Mouse (Mus musculus): Measurements from ENCODE around the gene Clic5. TPM values are rescaled to one million over a fixed set of nuclear protein-coding genes. Genes with fewer than 3 reads are reported as not detected.
A peak's percentile ranks its signal among the peaks of the same experiment; 100 is the strongest.
"Not testable (repeated sequence)": the region's sequence is repeated elsewhere in the genome, so short reads cannot be mapped to it uniquely, and the experiment has no call there.

The Clic5 gene
- polyA plus RNA-seq, 1 experiment from 2014 or later: 0.56 TPM

GRCm38 (mm10) chr17:44169676-44170075 lies 18.7 kb upstream of the Clic5 start:
- no peaks in the 10 kb centered on the region for H3K4me1 ChIP-seq
- H3K27me3 ChIP-seq (replicated peaks): no peaks in the 10 kb centered on the region
- no peak overlapping the region for H3K27ac ChIP-seq
- no peaks in the 10 kb centered on the region for H3K9me3 ChIP-seq (replicated peaks)
- no peak for ATAC-seq
- H3K9ac ChIP-seq: no peak overlapping the region
- H3K36me3 ChIP-seq: no peaks in the 10 kb centered on the region
- no peak overlapping the region for H3K4me3 ChIP-seq
- no peak overlapping the region for H3K4me2 ChIP-seq
- WGBS (ENCODE audit: insufficient replicate concordance): 79% methylated on average over 4 of the region's 4 CpGs

- no peak for ATAC-seq
- Histone ChIP-seq H3K9me3 (replicated peaks) (no peaks in the 10 kb centered on the region), H3K27me3 (replicated peaks) (no peaks in the 10 kb centered on the region), H3K36me3 (no peaks in the 10 kb centered on the region), H3K9ac (no peak overlapping the region), H3K4me2 (no peak overlapping the region), H3K27ac (no peak overlapping the region), H3K4me1 (no peaks in the 10 kb centered on the region), H3K4me3 (no peak overlapping the region)
- 72% methylated on average over 3 of the region's 3 CpGs for WGBS (ENCODE audit: insufficient replicate concordance)
Measured at GRCm38 (mm10) chr17:44170316-44170715, 18.1 kb upstream of the Clic5 start.

- no peak overlapping the region for H3K27ac ChIP-seq
- H3K4me2 ChIP-seq: no peak overlapping the region
- H3K4me3 ChIP-seq: no peak overlapping the region
- H3K36me3 ChIP-seq: no peaks in the 10 kb centered on the region
- H3K9me3 ChIP-seq (replicated peaks): no peaks in the 10 kb centered on the region
- WGBS (ENCODE audit: insufficient replicate concordance): 40% methylated on average over 3 of the region's 3 CpGs
- ATAC-seq: no peak
- no peaks in the 10 kb centered on the region for H3K27me3 ChIP-seq (replicated peaks)
- H3K4me1 ChIP-seq: no peaks in the 10 kb centered on the region
- H3K9ac ChIP-seq: no peak overlapping the region
Measured at GRCm38 (mm10) chr17:44171930-44172329, 16.5 kb upstream of the Clic5 start.

- Histone ChIP-seq H3K4me1 (no peaks in the 10 kb centered on the region), H3K27me3 (replicated peaks) (no peaks in the 10 kb centered on the region), H3K27ac (no peak overlapping the region), H3K4me2 (no peak overlapping the region), H3K9me3 (replicated peaks) (no peaks in the 10 kb centered on the region), H3K36me3 (no peaks in the 10 kb centered on the region), H3K4me3 (no peak overlapping the region), H3K9ac (no peak overlapping the region)
- ATAC-seq: no peak
- 50% methylated on average over 2 of the region's 2 CpGs for WGBS (ENCODE audit: insufficient replicate concordance)
Measured at GRCm38 (mm10) chr17:44173341-44173740, 15.0 kb upstream of the Clic5 start.

GRCm38 (mm10) chr17:44177291-44177690 lies 11.1 kb upstream of the Clic5 start:
- Histone ChIP-seq H3K4me2 (no peak overlapping the region), H3K9me3 (replicated peaks) (no peaks in the 10 kb centered on the region), H3K4me1 (no peaks in the 10 kb centered on the region), H3K9ac (no peak overlapping the region), H3K36me3 (no peaks in the 10 kb centered on the region), H3K4me3 (no peak overlapping the region), H3K27me3 (replicated peaks) (no peaks in the 10 kb centered on the region), H3K27ac (no peak overlapping the region)
- WGBS (ENCODE audit: insufficient replicate concordance): 63% methylated on average over 3 of the region's 3 CpGs
- no peak for ATAC-seq

GRCm38 (mm10) chr17:44181346-44181745 lies 7.0 kb upstream of the Clic5 start:
- no peaks in the 10 kb centered on the region for H3K4me1 ChIP-seq
- H3K36me3 ChIP-seq: no peaks in the 10 kb centered on the region
- H3K9ac ChIP-seq: no peak overlapping the region
- WGBS (ENCODE audit: insufficient replicate concordance): 58% methylated on average over 8 of the region's 8 CpGs
- no peak overlapping the region for H3K4me3 ChIP-seq
- H3K27me3 ChIP-seq (replicated peaks): no peaks in the 10 kb centered on the region; the same call in 1 of the 2 replicates
- H3K4me2 ChIP-seq: no peak overlapping the region
- H3K9me3 ChIP-seq (replicated peaks): no peaks in the 10 kb centered on the region
- no peak for ATAC-seq
- no peak overlapping the region for H3K27ac ChIP-seq

- no peaks in the 10 kb centered on the region for H3K36me3 ChIP-seq
- peaks cover 9% of the 10 kb centered on the region; the same call in 1 of the 2 replicates for H3K4me1 ChIP-seq
- no peak overlapping the region for H3K9ac ChIP-seq
- H3K27me3 ChIP-seq (replicated peaks): peaks cover 37% of the 10 kb centered on the region
- no peak for ATAC-seq
- H3K9me3 ChIP-seq (replicated peaks): no peaks in the 10 kb centered on the region
- no peak overlapping the region for H3K4me2 ChIP-seq
- H3K4me3 ChIP-seq: no peak overlapping the region
- WGBS (ENCODE audit: insufficient replicate concordance): 57% methylated on average over 3 of the region's 3 CpGs
- no peak overlapping the region for H3K27ac ChIP-seq
Measured at GRCm38 (mm10) chr17:44186871-44187270, 1.5 kb upstream of the Clic5 start.

GRCm38 (mm10) chr17:44187537-44187936 lies 847 bp upstream of the Clic5 start:
- not testable (repeated sequence) for ATAC-seq; H3K9ac ChIP-seq; H3K36me3 ChIP-seq; H3K27ac ChIP-seq; H3K4me3 ChIP-seq; H3K4me1 ChIP-seq; H3K9me3 ChIP-seq (replicated peaks); H3K4me2 ChIP-seq
- peaks cover 37% of the 10 kb centered on the region for H3K27me3 ChIP-seq (replicated peaks)

GRCm38 (mm10) chr17:44188769-44189145 lies 373 bp downstream of the Clic5 start:
- Histone ChIP-seq H3K9me3 (replicated peaks) (no peaks in the 10 kb centered on the region), H3K36me3 (no peaks in the 10 kb centered on the region), H3K9ac (peak overlapping the region; percentile 53; the same call in 1 of the 2 replicates), H3K4me1 (peaks cover 9% of the 10 kb centered on the region; the same call in 1 of the 2 replicates), H3K4me2 (peak overlapping the region; percentile 78), H3K4me3 (peak overlapping the region; percentile 51), H3K27me3 (replicated peaks) (peaks cover 37% of the 10 kb centered on the region), H3K27ac (no peak overlapping the region)
- peak; percentile 5; the same call in 1 of the 2 replicates for ATAC-seq
- WGBS (ENCODE audit: insufficient replicate concordance): under 1% methylated on average over 24 of the region's 24 CpGs

GRCm38 (mm10) chr17:44189696-44190095 lies 1.3 kb downstream of the Clic5 start:
- 8% methylated on average over 11 of the region's 11 CpGs for WGBS (ENCODE audit: insufficient replicate concordance)
- H3K27ac ChIP-seq: no peak overlapping the region
- H3K9ac ChIP-seq: no peak overlapping the region
- H3K27me3 ChIP-seq (replicated peaks): peaks cover 37% of the 10 kb centered on the region
- ATAC-seq: no peak
- H3K4me2 ChIP-seq: peak overlapping the region; percentile 78
- peaks cover 9% of the 10 kb centered on the region; the same call in 1 of the 2 replicates for H3K4me1 ChIP-seq
- H3K36me3 ChIP-seq: no peaks in the 10 kb centered on the region
- H3K9me3 ChIP-seq (replicated peaks): no peaks in the 10 kb centered on the region
- no peak overlapping the region for H3K4me3 ChIP-seq

GRCm38 (mm10) chr17:44190246-44190645 lies 1.9 kb downstream of the Clic5 start:
- no peak overlapping the region for H3K27ac ChIP-seq
- H3K4me2 ChIP-seq: no peak overlapping the region
- peaks cover 37% of the 10 kb centered on the region for H3K27me3 ChIP-seq (replicated peaks)
- peaks cover 9% of the 10 kb centered on the region; the same call in 1 of the 2 replicates for H3K4me1 ChIP-seq
- H3K9me3 ChIP-seq (replicated peaks): no peaks in the 10 kb centered on the region
- whole genome bisulfite sequencing (ENCODE audit: insufficient replicate concordance): 57% methylated on average over 7 of the region's 7 CpGs
- H3K4me3 ChIP-seq: no peak overlapping the region
- ATAC-seq: no peak
- no peaks in the 10 kb centered on the region for H3K36me3 ChIP-seq
- H3K9ac ChIP-seq: no peak overlapping the region

- H3K9ac ChIP-seq: no peak overlapping the region
- no peak for ATAC-seq
- peaks cover 33% of the 10 kb centered on the region for H3K27me3 ChIP-seq (replicated peaks)
- no peak overlapping the region for H3K4me3 ChIP-seq
- H3K36me3 ChIP-seq: no peaks in the 10 kb centered on the region
- H3K4me1 ChIP-seq: peaks cover 9% of the 10 kb centered on the region; the same call in 1 of the 2 replicates
- 30% methylated on average over 3 of the region's 3 CpGs for WGBS (ENCODE audit: insufficient replicate concordance)
- no peak overlapping the region for H3K27ac ChIP-seq
- H3K4me2 ChIP-seq: no peak overlapping the region
- H3K9me3 ChIP-seq (replicated peaks): no peaks in the 10 kb centered on the region
Measured at GRCm38 (mm10) chr17:44192981-44193380, 4.6 kb downstream of the Clic5 start.

GRCm38 (mm10) chr17:44199158-44199557 lies 10.8 kb downstream of the Clic5 start:
- Histone ChIP-seq H3K27me3 (replicated peaks) (no peaks in the 10 kb centered on the region), H3K36me3 (no peaks in the 10 kb centered on the region), H3K4me3 (no peak overlapping the region), H3K27ac (no peak overlapping the region), H3K9ac (no peak overlapping the region), H3K4me2 (no peak overlapping the region), H3K4me1 (no peaks in the 10 kb centered on the region), H3K9me3 (replicated peaks) (no peaks in the 10 kb centered on the region)
- 44% methylated on average over 4 of the region's 4 CpGs for WGBS (ENCODE audit: insufficient replicate concordance)
- no peak for ATAC-seq

All from liver, embryonic 12.5 days (tissue).